Mouse (Mus musculus): ENCODE measurements around the gene Fcgr1. TPM values are rescaled to one million over a fixed set of nuclear protein-coding genes. Genes with fewer than 3 reads are reported as not detected.

Gene Fcgr1
- total RNA-seq, 2 experiments from 2014 or later, result 0.84 to 0.88 TPM

Small RNA genes within 50 kb of the gene (microRNA-seq; reads per million reads assigned to microRNA genes)
- gene Gm47311 (not detected), gene Gm47313 (not detected)

Other genes with a start within 250 kb of the Fcgr1 start
- gene Vps45, start 235.5 kb downstream of the Fcgr1 start, total RNA-seq (2021), result 10 to 100 TPM; 31.7 to 35.0 TPM
- gene Otud7b, start 189.4 kb downstream of the Fcgr1 start, total RNA-seq (2021), result 10 to 100 TPM; 32.3 to 33.4 TPM
- gene Mtmr11, start 132.0 kb downstream of the Fcgr1 start, total RNA-seq (2021), result 10 to 100 TPM; 13.0 to 17.1 TPM
- 10 to 100 TPM; 50.4 to 50.9 TPM for gene Sf3b4, start 121.6 kb downstream of the Fcgr1 start, total RNA-seq (2021)
- gene Sv2a, start 112.8 kb downstream of the Fcgr1 start, total RNA-seq (2021), result 10 to 100 TPM in 1 of 2 experiments, 1 to 10 TPM in 1; 9.5 to 14.2 TPM
- gene Bola1, start 74.3 kb downstream of the Fcgr1 start, total RNA-seq (2021), result 10 to 100 TPM; 28.6 to 31.3 TPM
- gene Hist2h2ab, start 74.1 kb downstream of the Fcgr1 start, total RNA-seq (2021), result 10 to 100 TPM; 17.5 to 21.2 TPM
- gene Hist2h2ac, start 73.1 kb downstream of the Fcgr1 start, total RNA-seq (2021), result 100 to 1,000 TPM; 154 to 170 TPM
- 10 to 100 TPM in 1 of 2 experiments, 1 to 10 TPM in 1; 6.9 to 10.8 TPM for gene Hist2h2be, start 72.8 kb downstream of the Fcgr1 start, total RNA-seq (2021)
- 100 to 1,000 TPM; 135 to 152 TPM for gene Hist2h3c2, start 54.8 kb downstream of the Fcgr1 start, total RNA-seq (2021)
- 1,000 to 10,000 TPM in 1 of 2 experiments, 100 to 1,000 TPM in 1; 944 to 1,071 TPM for gene Hist2h2aa2, start 53.7 kb downstream of the Fcgr1 start, total RNA-seq (2021)
- 10 to 100 TPM; 27.3 to 37.4 TPM for gene Hist2h2aa1, start 48.5 kb downstream of the Fcgr1 start, total RNA-seq (2021)
- gene Hist2h3c1, start 47.3 kb downstream of the Fcgr1 start, total RNA-seq (2021), result under 1 TPM in 1 of 2 experiments, not detected in 1; 0.39 TPM
- gene Hist2h4, start 30.7 kb downstream of the Fcgr1 start, total RNA-seq (2021), result 10 to 100 TPM; 71.1 to 77.9 TPM
- gene Hist2h3b, start 25.3 kb downstream of the Fcgr1 start, total RNA-seq (2021), result 100 to 1,000 TPM; 500 to 681 TPM
- gene Hist2h2bb, start 24.2 kb downstream of the Fcgr1 start, total RNA-seq (2021), result 100 to 1,000 TPM; 491 to 635 TPM
- not detected for gene BC107364, start 158.3 kb upstream of the Fcgr1 start, total RNA-seq (2021)
- 10 to 100 TPM; 14.0 to 29.6 TPM for gene Hfe2, start 231.2 kb upstream of the Fcgr1 start, total RNA-seq (2021)